Mouse (Mus musculus): Measurements from ENCODE around the gene Sept5.

Gene Sept5

DNA sequence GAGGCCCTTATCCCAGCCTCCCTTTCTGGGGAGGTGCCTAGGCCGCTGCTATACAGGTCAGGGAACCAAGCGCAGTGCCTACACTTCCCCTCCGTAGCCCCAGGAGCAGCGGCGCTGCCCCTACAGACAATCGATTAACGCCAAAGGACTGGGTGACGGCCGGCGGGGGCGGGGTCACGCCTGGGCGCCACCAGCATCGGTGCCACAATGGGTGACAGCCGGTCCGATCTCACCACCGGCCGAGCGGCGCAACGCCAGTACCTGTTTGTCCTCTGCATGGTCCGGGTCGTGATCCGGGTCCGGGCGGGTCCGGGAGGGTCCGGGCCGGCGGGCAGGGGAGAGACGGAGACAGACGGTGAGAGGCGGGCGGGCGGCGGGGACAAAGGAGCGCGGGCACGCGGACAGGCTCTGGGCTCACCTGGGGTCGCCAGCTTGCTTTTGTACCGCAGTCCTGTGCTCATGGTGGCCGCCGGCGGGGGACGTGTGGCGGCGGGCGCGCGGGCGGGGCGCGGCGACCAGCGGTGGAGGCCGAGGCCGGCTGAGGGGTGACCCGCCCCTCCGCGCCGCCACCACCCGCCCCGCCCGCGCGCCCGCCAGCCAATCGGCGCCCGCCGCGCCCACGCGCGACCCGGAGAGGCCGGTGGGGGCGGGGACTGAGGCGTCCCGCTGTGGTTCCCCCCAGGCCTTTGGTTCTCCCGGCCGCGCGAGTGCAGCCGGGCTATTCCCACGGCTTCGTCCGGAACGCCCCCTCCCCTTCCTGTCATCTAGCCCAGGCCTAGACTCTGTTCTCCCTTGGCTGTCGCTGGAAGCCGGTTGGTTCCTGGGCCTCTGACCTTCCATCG, at the start of gene Sept5:
Gene Sept5 (minus strand): TSS at position 565 of the 842 bp plus-strand sequence.
- in situ Hi-C loops (cut with MboI, MseI) = no loop called here

DNA sequence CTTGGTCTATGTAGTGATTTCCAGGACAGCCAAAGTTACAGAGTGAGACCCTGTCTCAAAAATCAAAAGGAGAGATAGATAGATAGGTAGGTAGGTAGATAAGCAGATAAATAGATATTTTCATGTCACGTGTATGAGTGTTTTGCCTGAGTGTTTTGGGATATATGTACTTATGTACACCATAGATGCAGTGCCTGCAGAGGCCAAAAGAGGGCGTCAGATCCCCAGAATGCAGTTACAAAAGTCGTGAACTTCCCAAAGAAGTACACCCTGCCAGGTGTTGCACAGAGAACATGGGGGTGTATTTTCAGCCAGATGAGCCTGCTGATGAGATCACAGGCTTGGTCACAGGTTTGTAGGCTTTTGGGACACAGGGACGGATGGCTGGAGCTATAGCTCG, 49.4 kb upstream of the Sept5 start:
- in situ Hi-C loops (cut with MboI, MseI) = no loop called here

DNA sequence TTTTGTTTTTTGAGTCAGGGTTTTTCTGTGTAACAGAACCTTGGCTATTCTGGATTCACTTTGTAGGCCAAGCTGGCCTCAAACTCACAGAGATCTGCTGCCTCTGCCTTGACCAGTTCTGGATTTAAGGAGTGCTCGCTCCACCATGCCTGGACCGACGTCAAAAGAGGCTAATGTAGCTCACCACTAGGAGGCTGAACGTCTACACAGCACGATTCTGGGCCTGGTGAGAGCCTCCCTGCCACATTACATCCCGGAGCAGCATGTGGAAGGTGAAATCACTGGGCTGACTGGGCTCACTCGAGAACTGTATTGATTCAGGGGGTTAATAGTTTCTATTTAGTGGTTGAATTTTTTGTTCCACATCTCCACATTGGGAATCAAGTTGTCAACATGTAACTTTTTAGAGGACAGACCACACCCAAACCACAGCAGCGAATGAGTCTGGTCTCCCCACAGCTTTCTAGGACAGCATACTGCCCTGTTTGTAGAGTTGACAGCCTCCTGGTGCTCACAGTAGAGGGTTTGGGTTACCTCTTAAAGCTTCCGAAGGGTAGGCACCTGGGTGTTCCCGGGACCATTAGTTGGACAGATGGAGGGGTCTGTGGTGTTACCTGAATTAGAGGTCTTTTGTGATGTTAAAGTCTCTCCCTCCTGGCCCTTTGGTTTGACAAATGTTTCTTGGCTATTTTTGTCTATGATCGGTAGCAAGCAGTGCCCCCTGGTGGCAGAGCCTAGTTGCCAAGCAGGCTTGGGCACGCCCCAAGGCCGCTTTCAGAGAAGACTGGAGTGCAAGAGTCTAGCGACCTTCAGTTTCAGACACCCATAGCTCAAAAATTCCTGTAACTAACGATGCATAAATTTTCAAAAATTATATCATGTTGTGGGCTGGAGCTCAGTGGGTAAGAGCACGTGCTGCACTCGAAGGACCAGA, 48.3 kb upstream of the Sept5 start:
- in situ Hi-C loops (cut with MboI, MseI) = no loop called here

DNA sequence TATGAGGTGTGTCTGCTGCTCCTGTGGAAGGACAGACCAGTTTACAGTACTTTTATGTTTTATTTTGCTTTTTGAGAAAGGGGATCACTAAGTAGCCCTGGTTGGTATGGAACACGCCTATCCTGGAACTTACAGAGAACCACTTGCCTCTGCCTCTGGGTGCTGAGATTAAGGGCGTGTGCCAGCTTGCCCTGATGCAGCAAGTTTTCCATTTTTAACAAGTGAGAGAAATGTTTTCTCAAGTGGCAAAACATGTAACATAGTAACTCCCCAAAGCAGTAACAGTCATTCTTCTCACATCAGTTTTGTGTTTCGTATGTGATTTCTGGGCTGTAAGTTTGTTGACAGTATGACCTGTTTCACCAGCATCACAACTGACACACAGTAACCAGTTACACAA, 43.3 kb upstream of the Sept5 start:
- in situ Hi-C loops (cut with MboI, MseI) = no loop called here

DNA sequence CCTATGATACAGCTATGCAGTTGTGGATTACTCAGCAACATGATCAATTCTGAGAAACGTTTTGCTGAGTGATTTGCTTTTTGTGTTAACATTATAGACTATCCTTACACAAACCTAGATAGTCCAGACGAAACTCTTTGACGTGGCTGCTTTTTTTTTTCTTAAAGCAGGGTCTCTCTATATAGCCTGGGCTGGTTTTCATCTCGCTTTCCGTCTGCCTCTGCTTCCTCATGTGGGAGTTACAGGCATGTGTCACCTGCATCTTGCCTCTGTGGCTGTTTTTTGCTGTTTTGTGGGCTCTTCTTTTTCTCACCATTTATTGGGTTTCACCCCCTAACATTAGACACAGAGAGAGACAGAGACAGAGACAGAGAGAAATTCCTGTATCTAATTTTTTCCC, 42.3 kb upstream of the Sept5 start:
- in situ Hi-C loops (cut with MboI, MseI) = no loop called here

DNA sequence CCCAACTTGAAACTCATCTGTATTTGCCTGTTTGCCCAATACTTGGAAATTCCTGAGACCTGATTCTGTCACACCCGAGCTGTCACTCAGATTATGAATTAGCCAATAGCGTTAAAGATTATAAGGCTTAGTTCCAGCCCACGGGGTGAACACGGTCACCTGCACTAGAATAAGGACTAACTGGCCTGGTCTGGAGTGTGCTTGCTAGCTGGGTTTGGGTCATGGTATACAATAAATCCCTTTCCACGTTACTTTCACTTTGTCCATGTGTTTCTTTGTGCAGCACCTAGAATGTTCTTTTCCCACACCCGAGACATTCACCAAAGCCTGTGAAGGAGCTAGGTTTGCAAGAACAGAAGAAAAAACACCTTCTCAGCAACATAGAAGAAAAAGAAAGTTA, 40.2 kb upstream of the Sept5 start:
- in situ Hi-C loops (cut with MboI, MseI) = no loop called here

DNA sequence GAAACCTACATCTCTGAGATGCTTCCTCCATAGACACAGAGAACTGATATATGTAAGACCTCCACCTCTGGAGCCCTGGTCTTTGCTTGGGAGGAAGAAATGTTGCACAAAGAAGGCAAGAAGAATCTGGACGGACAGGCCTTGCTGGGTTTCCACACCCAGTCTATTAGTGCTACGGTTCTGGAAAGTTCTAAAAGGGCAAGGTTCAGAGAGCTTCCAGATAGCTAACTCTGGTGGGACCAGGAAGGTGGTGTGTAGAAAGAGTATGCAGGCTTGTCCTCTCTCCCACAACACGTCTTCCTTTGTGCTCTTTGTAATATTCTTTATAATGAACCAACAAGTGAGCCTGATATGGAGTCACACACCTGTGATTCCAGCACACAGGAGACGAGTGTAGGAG, 28.8 kb upstream of the Sept5 start:
- in situ Hi-C loops (cut with MboI, MseI) = no loop called here

DNA sequence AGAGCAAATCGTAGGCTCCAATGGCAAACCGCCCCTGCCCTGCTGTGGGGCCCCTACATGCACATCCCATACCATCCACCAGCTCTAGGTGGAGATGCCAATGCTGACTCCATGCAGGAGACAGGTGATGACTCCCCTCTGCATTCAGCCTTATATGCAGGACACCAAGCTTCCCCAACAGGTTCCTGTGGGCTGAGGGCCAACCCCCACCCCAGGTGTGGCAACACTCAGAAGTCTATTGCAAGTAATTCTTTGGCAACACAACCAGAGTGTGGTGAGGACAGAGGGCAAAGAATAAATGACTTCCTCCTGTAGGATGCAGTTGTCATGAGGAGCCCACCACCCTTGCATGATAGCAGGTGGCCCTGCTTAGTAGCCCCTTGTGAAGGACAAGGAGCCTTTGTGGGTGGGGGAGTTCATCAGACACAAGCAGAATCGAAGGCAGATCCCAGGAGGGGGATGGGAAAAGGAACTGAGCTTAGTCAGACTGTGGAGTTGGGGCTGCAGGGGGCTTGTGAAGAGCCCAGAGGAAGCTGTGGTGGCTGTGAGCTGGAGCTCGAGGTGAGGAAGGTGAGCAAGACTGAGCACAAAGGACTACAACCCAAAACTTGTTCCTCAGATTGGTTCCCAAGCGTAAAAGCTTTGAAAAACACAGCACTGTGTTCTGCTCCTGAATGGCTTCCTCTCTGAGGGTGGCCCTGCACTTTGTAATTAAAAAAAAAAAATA, 25.8 kb upstream of the Sept5 start:
- in situ Hi-C loops (cut with MboI, MseI) = no loop called here

DNA sequence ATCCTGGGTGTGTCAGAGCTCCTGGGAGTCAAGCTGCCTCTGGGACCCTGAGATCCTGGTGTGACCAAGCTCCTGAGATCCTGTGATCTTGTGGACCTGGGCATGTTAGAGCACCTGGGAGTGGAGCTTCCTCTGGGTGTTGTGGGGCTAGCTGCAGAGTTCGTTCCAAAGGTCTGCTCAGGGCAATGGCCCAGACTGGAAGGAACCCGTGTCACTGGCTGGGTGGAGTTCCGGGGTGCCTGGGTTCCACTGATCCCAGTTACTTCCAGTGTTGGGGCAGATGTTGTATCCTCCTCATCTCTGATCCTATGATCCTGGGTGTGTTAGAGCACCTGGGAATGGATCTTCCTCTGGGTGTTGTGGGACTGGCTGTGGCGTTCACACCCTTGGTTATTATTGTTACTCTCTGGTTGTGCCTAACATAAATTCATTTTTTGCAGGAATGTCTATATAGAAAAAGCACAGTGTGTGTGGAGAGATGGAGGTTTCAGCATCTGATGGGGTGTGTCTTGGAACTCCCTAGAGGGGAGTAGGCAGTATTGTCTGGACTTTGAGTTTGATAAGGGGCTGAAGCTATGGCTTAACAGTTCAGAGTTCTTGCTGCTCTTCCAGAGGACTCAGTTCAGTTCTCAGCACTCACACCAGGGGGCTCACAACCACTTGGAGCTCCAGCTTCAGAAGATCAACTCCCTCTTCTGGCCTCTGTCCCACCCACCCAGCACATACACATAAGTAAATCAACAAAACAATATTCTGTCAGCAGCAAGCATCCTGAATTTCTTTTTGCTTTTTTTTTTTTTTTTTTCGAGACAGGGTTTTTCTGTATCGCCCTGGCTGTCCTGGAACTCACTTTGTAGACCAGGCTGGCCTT, 23.8 kb upstream of the Sept5 start:
- in situ Hi-C loops (cut with MboI, MseI) = no loop called here

DNA sequence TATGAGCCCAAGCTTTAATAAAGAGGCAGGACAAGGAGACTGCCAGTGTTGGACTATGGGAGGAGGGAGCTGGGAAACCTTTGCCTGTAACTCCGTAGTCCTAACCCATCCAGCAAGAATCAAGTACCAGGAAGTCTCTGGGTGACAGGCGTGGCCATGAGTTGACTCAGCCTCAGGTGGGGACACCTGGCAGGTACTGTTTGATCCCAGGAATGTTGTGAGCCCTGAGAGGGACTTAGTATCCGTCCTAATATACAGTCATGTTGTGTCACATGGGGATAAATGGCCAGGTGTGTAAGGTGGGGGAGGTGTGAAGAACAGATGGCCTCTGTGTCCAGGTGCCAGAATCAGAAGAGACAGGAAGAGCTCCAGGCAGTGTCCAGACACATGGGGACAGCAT, 19.4 kb upstream of the Sept5 start:
- in situ Hi-C loops (cut with MboI, MseI) = loop anchor here (5.0 to 10.0 kb wide), 2 partner anchors 68 to 784 kb away; no protein-coding TSS in a partner anchor

DNA sequence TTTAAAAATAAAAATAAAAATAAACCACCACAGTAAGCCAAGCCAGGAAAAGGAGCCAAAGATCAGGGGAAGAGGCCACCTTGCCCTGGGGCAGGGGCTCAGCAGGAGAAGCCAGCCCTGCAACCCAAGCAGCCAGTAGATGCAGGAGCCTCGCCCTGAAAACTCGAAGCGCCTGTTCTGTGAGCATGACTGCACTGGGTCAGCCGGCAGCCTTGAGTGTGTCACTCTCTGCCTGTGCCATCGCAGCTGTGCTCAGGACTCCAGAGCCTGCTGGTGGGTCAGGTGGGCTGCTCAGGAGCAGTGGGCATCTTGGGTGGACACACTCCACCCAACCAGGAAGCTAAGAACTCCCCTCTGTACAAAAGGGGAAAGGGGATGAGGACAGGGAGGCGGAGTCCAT, 15.6 kb upstream of the Sept5 start:
- in situ Hi-C loops (cut with MboI, MseI) = loop anchor here (5.0 to 10.0 kb wide), 2 partner anchors 72 to 781 kb away; no protein-coding TSS in a partner anchor

DNA sequence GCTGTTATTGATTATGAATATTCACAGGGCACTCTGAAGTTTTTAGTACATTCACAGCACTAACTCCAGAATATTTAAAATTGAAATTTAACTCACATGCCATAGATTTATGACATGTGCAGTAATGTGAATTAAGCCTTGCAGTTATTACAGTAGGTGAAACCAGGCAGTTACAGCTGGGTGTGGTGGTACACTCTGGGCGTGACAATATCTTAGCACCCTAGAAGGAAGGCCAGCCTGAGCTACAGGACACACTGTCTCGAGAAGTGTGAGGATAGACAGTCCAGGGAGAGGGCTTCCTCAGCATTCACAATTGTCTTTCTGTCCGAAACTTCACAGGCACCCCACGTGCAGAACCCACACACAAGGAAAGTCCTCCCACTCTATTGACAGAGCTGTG, 14.7 kb upstream of the Sept5 start:
- in situ Hi-C loops (cut with MboI, MseI) = loop anchor here (10.0 kb wide), 1 partner anchor 780 kb away; no protein-coding TSS in a partner anchor

DNA sequence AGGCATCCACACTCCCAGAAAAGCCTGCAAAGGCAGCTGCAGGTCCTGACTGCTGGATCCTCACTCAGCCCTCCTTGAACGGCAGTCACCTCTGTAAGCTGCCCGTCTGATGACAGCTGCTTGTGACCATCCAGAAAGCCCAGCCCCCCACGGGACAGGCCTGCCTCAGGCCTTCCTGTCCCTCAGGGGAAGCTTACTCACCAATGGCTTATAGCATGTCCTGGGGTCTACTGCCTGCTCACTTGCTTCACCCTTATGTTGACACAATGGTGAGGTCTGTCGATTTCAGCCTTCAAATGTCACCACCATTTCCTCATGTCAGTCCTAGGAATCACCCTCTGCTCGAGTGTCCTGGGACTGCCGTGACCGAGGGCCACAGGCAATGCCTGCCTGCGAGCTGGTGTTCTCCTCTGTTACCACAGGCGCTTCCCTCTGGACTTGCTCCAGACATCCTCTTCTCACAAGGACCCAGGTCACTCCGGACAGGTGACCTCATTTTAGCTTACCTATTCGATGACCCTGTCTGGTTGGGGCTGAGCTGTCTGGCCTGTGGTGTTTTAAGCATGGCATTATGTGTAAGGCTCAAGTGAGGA, 13.7 kb upstream of the Sept5 start:
- in situ Hi-C loops (cut with MboI, MseI) = loop anchor here (10.0 kb wide), 1 partner anchor 779 kb away; no protein-coding TSS in a partner anchor

DNA sequence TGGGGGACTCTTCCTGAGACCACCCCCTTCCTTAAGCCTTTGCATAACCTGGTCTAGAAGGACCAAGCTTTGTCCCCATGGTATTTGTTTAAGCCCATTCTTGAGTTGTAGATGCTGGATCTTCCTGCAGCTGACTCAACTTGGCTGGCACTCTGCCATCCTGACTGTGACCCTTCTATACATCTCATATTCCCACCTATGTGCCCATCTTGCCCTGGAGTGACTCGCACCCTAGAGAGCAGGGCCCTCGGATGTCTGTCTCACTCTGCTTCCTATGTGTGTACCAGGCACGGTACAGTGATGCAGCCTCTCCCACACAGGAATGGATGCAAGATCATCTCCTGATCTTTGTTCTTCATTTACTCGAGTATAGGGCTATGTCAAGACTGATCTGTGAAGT, 13.1 kb upstream of the Sept5 start:
- in situ Hi-C loops (cut with MboI, MseI) = loop anchor here (10.0 kb wide), 1 partner anchor 778 kb away; no protein-coding TSS in a partner anchor

DNA sequence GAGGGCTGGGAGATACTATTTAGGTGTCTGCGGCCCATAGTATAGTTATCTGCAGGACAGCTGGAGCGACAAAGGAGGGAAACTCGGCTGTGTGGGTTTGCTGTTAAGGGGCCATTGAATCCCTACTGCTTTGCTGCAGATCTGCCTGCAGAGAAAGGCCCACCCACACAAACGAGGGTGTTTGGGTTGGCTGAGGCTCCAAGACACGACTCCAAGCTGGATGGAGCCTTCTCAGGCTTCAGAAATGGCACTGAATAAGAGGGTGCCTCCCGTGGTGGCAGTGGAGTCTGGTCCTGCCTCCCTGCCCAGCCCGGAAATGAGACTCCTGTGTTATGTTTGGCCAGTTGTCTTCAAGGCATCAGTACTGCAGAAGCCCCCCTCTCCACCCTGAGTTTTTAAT, 12.5 kb upstream of the Sept5 start:
- in situ Hi-C loops (cut with MboI, MseI) = loop anchor here (10.0 kb wide), 1 partner anchor 777 kb away; no protein-coding TSS in a partner anchor

DNA sequence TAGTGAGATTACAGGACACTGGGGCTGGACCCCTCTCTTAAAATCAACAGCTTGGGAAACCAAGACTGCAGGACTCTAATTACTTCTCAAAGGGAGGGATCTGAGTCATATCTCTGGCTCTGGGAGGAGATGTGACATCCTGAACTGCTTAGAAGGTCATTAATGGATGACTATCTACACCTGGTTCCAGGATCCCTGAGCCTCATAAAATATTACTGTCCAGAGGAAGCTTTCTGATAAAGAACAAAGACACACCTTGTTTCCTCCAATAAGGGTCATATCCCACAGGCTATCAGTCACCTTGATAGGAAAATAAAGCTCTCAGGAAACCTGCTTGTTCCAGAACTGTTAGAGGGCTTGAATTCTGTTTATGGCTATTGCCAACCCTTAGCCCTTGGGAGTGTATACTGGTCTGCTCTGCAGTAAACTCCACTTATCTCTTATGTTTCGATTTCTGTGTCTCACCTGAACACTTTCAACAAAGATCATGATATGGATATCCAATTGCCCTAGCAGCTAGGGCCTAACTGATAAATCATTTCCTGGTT, 9.7 kb upstream of the Sept5 start:
- in situ Hi-C loops (cut with MboI, MseI) = no loop called here

DNA sequence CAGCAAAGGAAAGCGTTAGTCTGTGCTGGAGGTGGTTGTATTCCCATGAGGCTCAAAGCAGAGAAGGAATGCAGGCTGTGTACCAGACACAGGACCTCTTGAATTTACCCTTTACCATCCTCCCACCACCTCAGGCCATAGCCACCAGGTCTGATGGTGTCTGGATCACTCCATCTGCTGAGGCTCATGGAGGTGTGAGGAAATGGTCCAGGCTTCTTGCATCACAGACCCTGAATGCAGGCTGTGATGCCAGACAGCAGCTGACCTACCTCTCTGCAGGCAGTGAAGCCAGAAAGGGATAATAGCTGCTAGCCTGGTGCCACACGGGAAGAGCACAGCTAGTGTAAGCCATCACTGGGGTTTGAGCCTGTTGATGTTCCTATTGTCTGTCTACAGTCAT, 8.6 kb upstream of the Sept5 start:
- in situ Hi-C loops (cut with MboI, MseI) = no loop called here

DNA sequence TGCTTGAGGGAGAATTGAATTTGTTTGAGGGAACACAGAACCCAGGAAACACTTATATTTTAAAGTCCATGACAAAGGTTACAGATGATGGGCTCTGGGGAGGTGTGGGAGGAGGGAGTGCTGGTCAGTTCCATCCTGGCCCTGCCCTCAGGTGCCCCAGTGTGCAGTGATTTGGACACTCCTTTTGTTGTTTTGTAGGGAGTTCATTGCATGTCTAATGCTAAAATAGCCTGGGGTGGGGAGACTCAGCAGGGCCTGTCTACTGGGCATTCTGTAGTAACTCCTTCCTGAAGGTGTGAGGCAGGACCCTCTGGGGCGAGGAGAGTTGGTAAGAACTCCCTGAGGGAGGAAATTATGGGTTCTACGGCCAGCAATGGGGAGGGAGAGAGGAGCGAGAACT, 7.0 kb upstream of the Sept5 start:
- in situ Hi-C loops (cut with MboI, MseI) = no loop called here

DNA sequence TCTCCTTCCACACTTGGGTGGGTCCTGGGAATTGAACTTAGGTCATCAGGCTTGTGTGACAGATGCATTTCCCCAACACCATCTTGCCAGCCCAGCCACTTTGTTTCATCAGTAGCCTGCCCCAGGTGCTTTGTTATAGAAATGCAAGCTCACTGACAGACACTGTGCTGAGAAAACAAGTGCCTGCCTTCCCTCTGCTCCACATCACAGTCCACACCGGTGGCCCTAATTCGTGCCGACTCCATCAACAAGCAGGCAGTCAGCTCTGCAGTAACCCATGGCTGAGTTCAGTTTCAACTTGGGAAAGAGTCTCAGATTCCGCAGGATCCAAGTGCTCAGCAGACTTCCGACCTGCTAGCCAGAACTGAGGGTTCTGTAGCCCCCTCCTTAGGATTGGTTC, 6.6 kb upstream of the Sept5 start:
- in situ Hi-C loops (cut with MboI, MseI) = no loop called here

DNA sequence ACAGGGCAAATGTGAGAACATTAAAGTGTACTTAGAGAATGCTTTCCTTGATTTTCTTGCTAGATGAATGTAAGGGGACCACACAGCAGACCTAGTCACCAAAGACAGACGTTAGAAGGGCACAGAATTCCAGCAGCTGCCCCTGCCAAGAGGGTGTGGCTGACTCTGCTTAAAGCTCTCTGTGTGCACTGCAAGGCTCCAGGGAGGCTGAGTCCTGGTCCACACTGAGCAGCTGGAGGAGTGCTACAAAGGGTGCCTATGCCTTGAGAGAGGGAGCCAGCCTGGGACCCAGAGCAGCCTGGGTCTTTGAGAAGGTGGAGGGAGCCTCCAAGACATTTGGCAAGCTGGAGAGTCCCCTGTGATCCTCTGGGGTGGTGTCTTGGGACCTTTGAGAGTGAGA, 3.6 kb upstream of the Sept5 start:
- in situ Hi-C loops (cut with MboI, MseI) = no loop called here
